Mouse (Mus musculus) heart, embryonic 11.5 days (tissue): ENCODE results near the gene Tfr2. TPM values are rescaled to one million over a fixed set of nuclear protein-coding genes. Genes with fewer than 3 reads are reported as not detected.

Source experiments
- ATAC-seq: fragments of 200-750 bp; cut with Nextera tagmentation; replicated peaks from 2 replicates; pipeline ENCODE4 v1.8.0; 2017; ENCODE audit warnings: moderate library complexity; ENCODE audit not compliant: insufficient number of reproducible peaks, low FRiP score, low TSS enrichment
- H3K27ac ChIP-seq: fragments of 300-500 bp; sonication (generic); 2 replicates; pipeline ENCODE4 v1.5.1; 2014; ENCODE audit warnings: mild to moderate bottlenecking, low read depth, low read length
- H3K27me3 ChIP-seq: fragments of 300-500 bp; sonication (generic); 2 replicates; pipeline ENCODE4 v1.6.1; 2014; ENCODE audit warnings: mild to moderate bottlenecking, low read length, mixed read lengths; ENCODE audit not compliant: control insufficient read depth, insufficient read depth
- H3K36me3 ChIP-seq: fragments of 300-500 bp; sonication (generic); 2 replicates; pipeline ENCODE4 v1.6.1; 2014; ENCODE audit warnings: mild to moderate bottlenecking, low read length, moderate library complexity, mixed read lengths; ENCODE audit not compliant: control insufficient read depth, insufficient read depth
- H3K4me1 ChIP-seq: fragments of 300-500 bp; sonication (generic); 2 replicates; pipeline ENCODE4 v1.6.1; 2014; ENCODE audit warnings: low read length; ENCODE audit not compliant: control insufficient read depth, insufficient read depth
- H3K4me2 ChIP-seq: fragments of 300-500 bp; sonication (generic); 2 replicates; pipeline ENCODE4 v1.6.1; 2014; ENCODE audit warnings: mild to moderate bottlenecking, moderate library complexity
- H3K4me3 ChIP-seq: fragments of 300-500 bp; sonication (generic); 2 replicates; pipeline ENCODE4 v1.5.1; 2014; ENCODE audit warnings: low read depth, low read length
- H3K9ac ChIP-seq: fragments of 300-500 bp; sonication (generic); 2 replicates; pipeline ENCODE4 v1.6.1; 2014; ENCODE audit warnings: mild to moderate bottlenecking, low read depth, low read length, moderate library complexity
- H3K9me3 ChIP-seq: fragments of 300-500 bp; sonication (generic); replicated peaks from 2 replicates; pipeline ENCODE4 v1.6.1; 2016; ENCODE audit warnings: low read length; ENCODE audit not compliant: control insufficient read depth
- WGBS: fragments of 180-500 bp; shearing (Covaris S2); extraction: QIAGEN DNeasy Blood & Tissue Kit; methylation state at CpG from one replicate; pipeline ENCODE4 v1.1.7; 2014; ENCODE audit not compliant: insufficient replicate concordance; 5-methylcytosine and 5-hydroxymethylcytosine counted together
- polyA plus RNA-seq: library from polyadenylated mRNA; unstranded; fragments of >200 nt; fragmentation: Nextera tagmentation; extraction: Ambion mirVana; gene quantifications from 2 replicates; pipeline ENCODE4 v1.2.1, GENCODE M21; 2014

The Tfr2 gene
- polyA plus RNA-seq, 1 experiment from 2014 or later = 3.5 TPM

- H3K9me3 ChIP-seq = no peaks in the 10 kb centered on the region
- H3K27me3 ChIP-seq = no peaks in the 10 kb centered on the region
- H3K36me3 ChIP-seq = peaks cover 21% of the 10 kb centered on the region
- H3K4me3 ChIP-seq = peak overlapping the region; percentile 75
- 0% methylated on average over 10 of the region's 12 CpGs for WGBS
- peak overlapping the region; percentile 72 for H3K9ac ChIP-seq
- peak; percentile 4; the same call in 1 of the 2 replicates for ATAC-seq
- H3K27ac ChIP-seq = peak overlapping the region; percentile 41
- H3K4me2 ChIP-seq = peak overlapping the region; percentile 99
- peaks cover 3% of the 10 kb centered on the region; the same call in 1 of the 2 replicates for H3K4me1 ChIP-seq
Measured at GRCm38 (mm10) chr5:137532808-137533116, 36.9 kb upstream of the Tfr2 start.

DNA sequence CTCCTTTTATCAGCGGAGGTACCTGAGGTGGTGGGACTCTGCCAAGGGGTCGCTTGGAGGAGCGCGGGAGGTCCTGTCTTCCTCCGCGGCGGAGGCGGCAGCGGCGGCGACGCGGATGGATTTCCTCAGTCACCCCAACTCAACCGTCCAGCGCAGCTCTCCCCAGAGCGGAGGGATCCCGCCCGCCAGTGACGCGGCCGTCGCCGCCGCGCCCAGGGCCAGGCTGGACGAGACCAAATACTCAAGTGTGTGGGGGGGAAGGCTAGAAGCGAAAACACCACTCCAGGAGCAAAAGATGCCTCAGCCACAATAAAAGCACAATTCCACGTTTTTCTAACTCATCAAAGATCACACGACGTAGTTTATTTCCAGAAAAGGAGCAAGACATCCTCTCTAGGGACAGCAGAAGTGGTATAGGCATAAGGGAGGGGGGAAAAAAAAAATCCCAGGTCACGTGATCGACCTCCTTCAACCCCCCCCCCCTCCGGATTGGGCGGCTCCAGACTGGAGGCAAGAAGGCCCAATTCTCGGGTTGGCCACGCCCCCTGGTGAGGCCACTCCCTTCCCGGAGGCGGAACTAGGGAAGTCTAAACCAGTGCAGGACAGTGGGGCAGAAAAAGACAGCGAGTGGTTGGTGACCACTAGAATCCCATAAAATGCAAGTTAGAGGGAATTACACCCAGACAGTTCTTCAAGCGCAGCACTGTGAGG, 36.4 kb upstream of the Tfr2 start, which contains the start of the genes Epo and Gnb2:
Gene Epo (minus strand): TSS at position 126 of the 711 bp plus-strand sequence.
Gene Gnb2 (minus strand): TSS at position 394 of the 711 bp plus-strand sequence.
- Histone ChIP-seq H3K27me3 (no peaks in the 10 kb centered on the region), H3K9me3 (no peaks in the 10 kb centered on the region), H3K27ac (peak within 1 kb of the TSS; percentile 41), H3K4me2 (peak within 1 kb of the TSS; percentile 99), H3K9ac (peak within 1 kb of the TSS; percentile 72), H3K4me3 (peak within 1 kb of the TSS; percentile 75), H3K4me1 (peaks cover 3% of the 10 kb centered on the region; the same call in 1 of the 2 replicates), H3K36me3 (peaks cover 16% of the 10 kb centered on the region)
- 1% methylated on average over 39 of the region's 40 CpGs for WGBS
- peak; percentile 74 for ATAC-seq

- 89% methylated on average over 3 of the region's 3 CpGs for WGBS
- peaks cover 3% of the 10 kb centered on the region; the same call in 1 of the 2 replicates for H3K36me3 ChIP-seq
- no peak overlapping the region for H3K27ac ChIP-seq
- no peak overlapping the region for H3K4me3 ChIP-seq
- H3K4me1 ChIP-seq = peaks cover 3% of the 10 kb centered on the region; the same call in 1 of the 2 replicates
- H3K9me3 ChIP-seq = no peaks in the 10 kb centered on the region
- no peak overlapping the region for H3K4me2 ChIP-seq
- no peak for ATAC-seq
- H3K27me3 ChIP-seq = no peaks in the 10 kb centered on the region
- no peak overlapping the region for H3K9ac ChIP-seq
Measured at GRCm38 (mm10) chr5:137534762-137535161, 34.9 kb upstream of the Tfr2 start.

DNA sequence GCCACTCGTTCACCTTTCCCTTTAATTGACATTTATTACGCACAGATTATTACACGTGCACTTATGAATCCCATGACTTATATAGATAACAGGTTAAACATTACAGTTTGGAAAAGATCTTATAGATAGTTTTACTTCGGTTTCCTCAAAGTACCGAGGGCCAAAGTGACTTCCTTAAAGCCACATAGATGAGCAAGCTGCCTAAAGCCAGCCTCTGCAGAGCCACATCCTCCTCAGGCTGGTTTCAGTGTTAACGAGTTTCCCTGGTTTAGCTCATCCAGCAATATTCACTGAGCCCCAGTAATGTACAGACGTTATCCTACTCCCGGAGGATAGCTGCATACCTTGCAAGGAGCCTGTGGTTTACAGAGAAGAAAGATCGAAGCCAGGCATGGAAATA, 34.3 kb upstream of the Tfr2 start:
- Histone ChIP-seq H3K9me3 (no peaks in the 10 kb centered on the region), H3K4me3 (no peak overlapping the region), H3K27me3 (no peaks in the 10 kb centered on the region), H3K4me1 (peaks cover under 1% of the 10 kb centered on the region; the same call in 1 of the 2 replicates), H3K4me2 (no peak overlapping the region), H3K36me3 (no peaks in the 10 kb centered on the region), H3K27ac (no peak overlapping the region), H3K9ac (no peak overlapping the region)
- WGBS = 74% methylated on average over 9 of the region's 9 CpGs
- ATAC-seq = no peak

DNA sequence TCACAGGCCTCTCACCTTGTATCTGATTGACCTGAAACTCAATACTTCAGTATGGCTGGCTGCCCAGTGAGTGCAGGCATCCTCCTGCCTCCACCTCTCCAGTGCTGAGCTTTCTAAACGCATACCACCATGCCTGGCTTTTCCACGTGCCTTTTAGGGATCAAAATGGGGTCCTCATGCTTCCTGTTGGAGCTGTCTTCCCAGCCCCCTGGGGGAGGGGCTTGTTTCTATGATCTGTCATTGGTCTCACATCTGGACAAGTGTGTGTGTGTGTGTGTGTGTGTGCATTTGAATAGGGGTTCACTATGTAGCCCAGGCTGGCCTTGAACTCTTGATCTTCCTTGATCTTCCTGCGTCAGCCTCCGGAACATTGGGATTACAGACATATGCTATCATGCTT, 32.2 kb upstream of the Tfr2 start:
- WGBS = 53% methylated on average over 4 of the region's 4 CpGs
- no peak for ATAC-seq

GRCm38 (mm10) chr5:137539291-137539801, 30.3 kb upstream of the Tfr2 start:
- Histone ChIP-seq H3K4me3 (no peak overlapping the region), H3K4me1 (no peaks in the 10 kb centered on the region), H3K27me3 (no peaks in the 10 kb centered on the region), H3K9ac (no peak overlapping the region), H3K27ac (no peak overlapping the region), H3K4me2 (no peak overlapping the region), H3K9me3 (no peaks in the 10 kb centered on the region), H3K36me3 (no peaks in the 10 kb centered on the region)
- no peak for ATAC-seq
- 67% methylated on average over 7 of the region's 7 CpGs for WGBS

More for the DNA sequence above, 32.2 kb upstream of the Tfr2 start:
- H3K4me3 ChIP-seq = no peak overlapping the region
- no peak overlapping the region for H3K4me2 ChIP-seq
- no peaks in the 10 kb centered on the region for H3K36me3 ChIP-seq
- H3K9me3 ChIP-seq = no peaks in the 10 kb centered on the region
- no peaks in the 10 kb centered on the region for H3K4me1 ChIP-seq
- H3K9ac ChIP-seq = no peak overlapping the region
- H3K27me3 ChIP-seq = no peaks in the 10 kb centered on the region
- no peak overlapping the region for H3K27ac ChIP-seq

GRCm38 (mm10) chr5:137540991-137541390, 28.6 kb upstream of the Tfr2 start:
- H3K9ac ChIP-seq = no peak overlapping the region
- no peak overlapping the region for H3K27ac ChIP-seq
- no peaks in the 10 kb centered on the region for H3K27me3 ChIP-seq
- H3K9me3 ChIP-seq = no peaks in the 10 kb centered on the region
- no peaks in the 10 kb centered on the region for H3K36me3 ChIP-seq
- H3K4me3 ChIP-seq = no peak overlapping the region
- WGBS = 68% methylated on average over 6 of the region's 6 CpGs
- no peaks in the 10 kb centered on the region for H3K4me1 ChIP-seq
- no peak overlapping the region for H3K4me2 ChIP-seq
- ATAC-seq = no peak

- no peak for ATAC-seq
- Histone ChIP-seq H3K4me2 (no peak overlapping the region), H3K4me3 (no peak overlapping the region), H3K9me3 (no peaks in the 10 kb centered on the region), H3K36me3 (no peaks in the 10 kb centered on the region), H3K27ac (no peak overlapping the region), H3K9ac (no peak overlapping the region), H3K27me3 (no peaks in the 10 kb centered on the region), H3K4me1 (no peaks in the 10 kb centered on the region)
- WGBS = 74% methylated on average over 5 of the region's 5 CpGs
Measured at GRCm38 (mm10) chr5:137541768-137542540, 27.7 kb upstream of the Tfr2 start.
